Mouse (Mus musculus) limb, embryonic 15.5 days (tissue): ENCODE measurements around the gene Dab2. TPM values are rescaled to one million over a fixed set of nuclear protein-coding genes. Genes with fewer than 3 reads are reported as not detected.

Experiments
- ATAC-seq: fragments of 200-750 bp; cut with Nextera tagmentation; 2 replicates; pipeline ENCODE4 v1.8.0; 2017; ENCODE audit warnings: low read depth, moderate TSS enrichment; ENCODE audit not compliant: insufficient number of reproducible peaks, low FRiP score, low TSS enrichment
- H3K27ac ChIP-seq: fragments of 300-500 bp; sonication (generic); 2 replicates; pipeline ENCODE4 v1.5.1; 2015; ENCODE audit warnings: moderate library complexity, mild to moderate bottlenecking, inconsistent platforms
- H3K27me3 ChIP-seq: fragments of 300-500 bp; sonication (generic); 2 replicates; pipeline ENCODE4 v1.6.1; 2015; ENCODE audit warnings: inconsistent platforms
- H3K36me3 ChIP-seq: fragments of 300-500 bp; sonication (generic); 2 replicates; pipeline ENCODE4 v1.6.1; 2015; ENCODE audit warnings: inconsistent platforms
- H3K4me1 ChIP-seq: fragments of 300-500 bp; sonication (generic); 2 replicates; pipeline ENCODE4 v1.6.1; 2015; ENCODE audit warnings: inconsistent platforms
- H3K4me2 ChIP-seq: fragments of 300-500 bp; sonication (generic); 2 replicates; pipeline ENCODE4 v1.6.1; 2015; ENCODE audit warnings: mild to moderate bottlenecking, inconsistent platforms
- H3K4me3 ChIP-seq: fragments of 300-500 bp; sonication (generic); 2 replicates; pipeline ENCODE4 v1.5.1; 2015; ENCODE audit warnings: mild to moderate bottlenecking, inconsistent platforms
- H3K9ac ChIP-seq: fragments of 300-500 bp; sonication (generic); 2 replicates; pipeline ENCODE4 v1.6.1; 2015; ENCODE audit warnings: inconsistent platforms
- H3K9me3 ChIP-seq: fragments of 300-500 bp; sonication (generic); 2 replicates; pipeline ENCODE4 v1.6.1; 2016; ENCODE audit warnings: inconsistent platforms
- WGBS: fragments of 180-500 bp; shearing (Covaris S2); methylation state at CpG from one replicate; pipeline ENCODE4 v1.1.7; 2015; 5-methylcytosine and 5-hydroxymethylcytosine counted together
- polyA plus RNA-seq: library from polyadenylated mRNA; unstranded; fragments of >200 nt; fragmentation: Nextera tagmentation; extraction: Ambion mirVana; gene quantifications from 2 replicates; pipeline ENCODE4 v1.2.1, GENCODE M21; 2015

Gene Dab2
- polyA plus RNA-seq, 1 experiment from 2014 or later = 87.2 TPM

DNA sequence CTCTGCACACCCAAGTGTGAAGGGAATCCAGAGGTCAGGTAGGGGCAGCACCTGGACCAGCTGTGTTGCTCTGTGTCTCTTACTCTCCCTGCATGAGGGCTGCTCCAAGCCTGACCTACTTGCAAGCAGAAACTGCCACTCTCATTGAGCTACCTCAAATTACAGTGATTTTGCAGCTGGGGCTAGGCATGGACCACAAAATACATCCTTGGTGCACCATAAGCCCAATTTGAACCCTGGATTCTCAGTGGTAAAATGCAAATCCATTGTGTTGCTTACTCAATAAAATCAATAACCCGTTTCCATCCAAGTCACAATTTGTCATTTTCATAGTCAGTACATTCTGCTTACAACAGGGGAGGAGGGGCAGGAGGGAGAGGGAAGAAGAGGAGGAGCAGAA, 85.7 kb downstream of the Dab2 start:
- Histone ChIP-seq H3K36me3 (no peaks in the 10 kb centered on the region), H3K9me3 (no peaks in the 10 kb centered on the region), H3K27ac (no peak overlapping the region), H3K4me2 (no peak overlapping the region), H3K27me3 (no peaks in the 10 kb centered on the region), H3K4me3 (no peak overlapping the region), H3K4me1 (peaks cover 37% of the 10 kb centered on the region), H3K9ac (no peak overlapping the region)
- 16% methylated on average over 1 of the region's 1 CpGs for WGBS
- no peak for ATAC-seq

DNA sequence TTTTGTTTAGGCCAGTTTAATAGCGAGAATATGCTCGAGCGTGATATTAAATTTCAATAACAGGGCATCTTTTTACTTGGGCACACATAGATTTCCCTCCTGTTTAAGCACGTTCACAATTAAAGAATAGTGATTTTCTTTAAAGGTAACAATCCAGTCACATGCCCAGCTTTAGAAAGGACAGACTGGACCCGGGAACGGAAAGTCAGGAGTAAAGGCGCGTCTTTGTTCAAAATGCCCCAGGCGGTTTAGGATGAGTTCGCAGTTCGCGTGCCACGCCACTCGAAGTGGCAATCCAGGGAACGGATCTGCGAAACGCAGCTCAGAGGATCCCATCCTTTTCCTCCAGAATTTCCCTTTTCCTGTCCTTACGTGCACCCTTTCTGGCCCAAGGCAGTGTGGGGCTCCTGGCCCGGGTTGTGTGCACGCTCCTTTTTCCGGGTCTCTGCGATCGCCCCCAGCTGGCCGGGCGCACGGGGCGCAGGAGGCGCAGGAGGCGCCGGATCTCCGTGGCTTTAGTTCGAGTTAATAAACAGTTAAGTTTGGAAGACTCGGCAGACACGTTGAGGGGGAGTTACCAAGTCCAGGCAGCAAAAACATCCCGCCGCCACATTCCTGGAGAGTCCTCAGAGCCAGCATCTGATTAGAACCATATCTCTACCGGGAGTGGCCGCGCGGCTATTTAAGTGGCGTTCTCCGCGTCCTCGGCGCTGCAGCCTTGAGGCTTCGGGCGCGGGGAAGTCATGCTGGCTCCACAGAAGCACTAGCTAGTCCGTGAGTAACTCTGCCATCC, 86.8 kb downstream of the Dab2 start:
- H3K4me3 ChIP-seq = peak overlapping the region; percentile 56
- peak overlapping the region; percentile 67 for H3K4me2 ChIP-seq
- no peaks in the 10 kb centered on the region for H3K9me3 ChIP-seq
- no peaks in the 10 kb centered on the region for H3K27me3 ChIP-seq
- peak overlapping the region; percentile 85 for H3K27ac ChIP-seq
- 1% methylated on average over 49 of the region's 49 CpGs for WGBS
- peak overlapping the region; percentile 47 for H3K9ac ChIP-seq
- peak; percentile 88 for ATAC-seq
- H3K4me1 ChIP-seq = peaks cover 48% of the 10 kb centered on the region
- no peaks in the 10 kb centered on the region for H3K36me3 ChIP-seq

DNA sequence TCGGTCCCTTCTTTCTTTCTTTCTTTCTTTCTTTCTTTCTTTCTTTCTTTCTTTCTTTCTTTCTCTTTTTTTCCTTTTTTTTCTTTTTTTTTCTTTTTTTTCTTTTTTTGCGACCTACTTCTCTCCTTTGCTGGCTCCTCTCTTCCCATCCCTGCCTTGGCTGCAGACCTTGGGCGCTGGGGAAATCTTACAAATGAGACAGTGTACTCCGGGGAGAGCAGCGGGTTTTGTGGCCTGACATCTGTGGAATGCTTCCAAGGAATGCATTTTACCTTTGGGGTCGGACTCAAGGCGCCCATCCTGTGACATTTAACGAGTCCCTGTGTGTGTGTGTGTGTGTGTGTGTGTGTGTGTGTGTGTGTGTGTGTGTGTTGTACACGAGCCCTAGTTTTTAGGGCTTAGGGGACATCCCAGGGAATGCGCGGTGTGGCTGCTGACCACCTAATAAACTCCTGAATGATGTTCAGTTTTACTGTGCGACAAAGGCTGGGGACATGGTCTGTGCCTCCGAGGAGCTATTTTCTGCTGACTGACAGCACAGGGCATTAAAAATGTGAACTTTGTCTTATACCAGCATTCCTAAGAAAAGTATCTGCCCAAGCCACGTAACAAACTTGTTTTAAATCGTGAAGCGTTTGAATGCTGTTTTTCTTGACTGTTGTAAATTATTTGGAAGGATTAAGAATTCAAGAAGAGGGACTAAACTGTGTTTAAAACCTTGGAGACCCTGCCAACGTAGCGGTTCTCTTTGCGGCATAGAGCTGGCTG, 87.6 kb downstream of the Dab2 start:
- Histone ChIP-seq H3K27me3 (no peaks in the 10 kb centered on the region), H3K4me3 (peak overlapping the region; percentile 56), H3K4me1 (peaks cover 49% of the 10 kb centered on the region), H3K36me3 (no peaks in the 10 kb centered on the region), H3K4me2 (peak overlapping the region; percentile 67), H3K9ac (peak overlapping the region; percentile 47), H3K27ac (peak overlapping the region; percentile 85), H3K9me3 (no peaks in the 10 kb centered on the region)
- ATAC-seq = no peak
- WGBS = 1% methylated on average over 19 of the region's 19 CpGs

DNA sequence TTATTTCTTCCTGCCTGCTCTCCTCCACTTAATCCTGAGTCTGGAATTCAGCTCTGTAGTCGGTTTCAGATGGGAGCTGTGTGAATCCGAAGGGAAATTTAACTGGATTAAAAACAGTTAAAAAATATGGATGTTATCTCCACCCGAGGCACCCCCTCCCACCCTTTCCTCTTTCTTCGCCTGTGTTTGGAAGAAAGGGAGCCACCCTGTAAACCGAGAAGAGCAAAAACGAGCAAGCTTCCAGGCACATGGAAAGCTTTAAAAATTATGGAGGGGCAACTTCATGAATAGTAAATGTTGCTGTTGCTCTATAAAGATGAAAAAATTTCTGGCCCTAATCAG, 88.1 kb downstream of the Dab2 start:
- Histone ChIP-seq H3K9me3 (no peaks in the 10 kb centered on the region), H3K27ac (peak overlapping the region; percentile 85), H3K4me2 (peak overlapping the region; percentile 67), H3K4me3 (peak overlapping the region; percentile 56), H3K36me3 (0 out of 2 replicates have a peak, but pooled peaks cover under 1% of the 10 kb centered on the region), H3K4me1 (peaks cover 49% of the 10 kb centered on the region), H3K27me3 (no peaks in the 10 kb centered on the region), H3K9ac (peak overlapping the region; percentile 47; the same call in 1 of the 2 replicates)
- ATAC-seq = no peak
- WGBS = 5% methylated on average over 6 of the region's 6 CpGs

- 36% methylated on average over 3 of the region's 3 CpGs for WGBS
- no peak for ATAC-seq
- no peaks in the 10 kb centered on the region for H3K27me3 ChIP-seq
- H3K27ac ChIP-seq = peak overlapping the region; percentile 85
- H3K9me3 ChIP-seq = no peaks in the 10 kb centered on the region
- H3K9ac ChIP-seq = peak overlapping the region; percentile 47
- H3K36me3 ChIP-seq = 0 out of 2 replicates have a peak, but pooled peaks cover 5% of the 10 kb centered on the region
- H3K4me3 ChIP-seq = peak overlapping the region; percentile 56
- H3K4me1 ChIP-seq = peaks cover 49% of the 10 kb centered on the region
- peak overlapping the region; percentile 67 for H3K4me2 ChIP-seq
These were observed 88.6 kb downstream of the Dab2 start for GRCm38 (mm10) chr15:6388146-6388545.

DNA sequence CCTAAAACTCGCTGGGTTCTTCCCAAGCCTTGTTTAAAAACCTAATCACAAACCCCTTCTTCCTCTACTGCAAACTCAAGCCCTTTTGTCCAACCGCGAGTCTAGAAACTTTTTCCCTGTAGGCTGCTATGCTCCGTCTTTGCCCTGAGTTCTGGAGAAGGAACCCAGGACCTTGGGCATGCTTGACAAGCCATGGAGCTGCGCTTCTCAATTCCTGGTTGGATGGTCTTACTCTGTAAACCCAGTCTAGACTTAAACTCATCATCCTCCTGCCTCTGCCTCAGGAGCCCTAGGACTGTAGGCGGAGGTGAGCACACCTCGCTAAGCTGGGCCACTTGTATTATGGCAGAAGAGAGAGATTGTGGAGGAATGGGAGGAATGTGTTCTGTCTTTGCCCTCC, 89.0 kb downstream of the Dab2 start:
- 0 out of 2 replicates have a peak, but pooled peaks cover 9% of the 10 kb centered on the region for H3K36me3 ChIP-seq
- no peaks in the 10 kb centered on the region for H3K27me3 ChIP-seq
- 89% methylated on average over 7 of the region's 7 CpGs for WGBS
- H3K4me2 ChIP-seq = peak overlapping the region; percentile 67
- H3K27ac ChIP-seq = 0 out of 2 replicates have a peak overlapping the region, but pooled peaks have one; percentile 85
- H3K4me1 ChIP-seq = peaks cover 49% of the 10 kb centered on the region
- H3K9me3 ChIP-seq = no peaks in the 10 kb centered on the region
- no peak for ATAC-seq
- 0 out of 2 replicates have a peak overlapping the region, but pooled peaks have one; percentile 47 for H3K9ac ChIP-seq
- peak overlapping the region; percentile 56 for H3K4me3 ChIP-seq

GRCm38 (mm10) chr15:6390106-6390505, 90.5 kb downstream of the Dab2 start:
- Histone ChIP-seq H3K9ac (no peak overlapping the region), H3K27me3 (no peaks in the 10 kb centered on the region), H3K27ac (0 out of 2 replicates have a peak overlapping the region, but pooled peaks have one; percentile 38), H3K4me3 (no peak overlapping the region), H3K4me2 (peak overlapping the region; percentile 67; the same call in 1 of the 2 replicates), H3K9me3 (no peaks in the 10 kb centered on the region), H3K36me3 (0 out of 2 replicates have a peak, but pooled peaks cover 9% of the 10 kb centered on the region), H3K4me1 (peaks cover 42% of the 10 kb centered on the region)
- no peak for ATAC-seq
- 87% methylated on average over 4 of the region's 4 CpGs for WGBS

DNA sequence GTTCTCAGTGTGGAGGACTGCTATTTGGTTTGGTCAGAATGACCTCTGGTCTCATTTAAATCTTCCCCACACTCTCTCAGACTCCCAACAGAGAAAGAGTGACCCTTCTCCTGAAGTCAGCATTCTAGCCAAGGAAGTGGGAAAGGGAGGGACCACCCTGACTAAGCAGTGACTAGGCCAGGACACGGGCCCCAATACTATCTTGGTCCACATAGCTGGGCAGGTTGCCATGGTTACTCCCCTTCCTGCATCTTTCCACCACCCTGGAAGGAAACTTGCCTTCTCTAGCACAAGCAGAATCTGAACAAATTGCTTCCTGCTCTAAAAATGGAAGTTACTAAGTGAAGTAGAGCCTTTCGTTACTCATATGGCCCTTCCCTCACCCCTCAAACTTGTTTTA, 91.1 kb downstream of the Dab2 start:
- ATAC-seq = no peak
- H3K9ac ChIP-seq = no peak overlapping the region
- peak overlapping the region; percentile 17; the same call in 1 of the 2 replicates for H3K4me2 ChIP-seq
- 41% methylated on average over 2 of the region's 2 CpGs for WGBS
- H3K4me1 ChIP-seq = peaks cover 38% of the 10 kb centered on the region
- H3K9me3 ChIP-seq = no peaks in the 10 kb centered on the region
- H3K4me3 ChIP-seq = no peak overlapping the region
- no peaks in the 10 kb centered on the region for H3K27me3 ChIP-seq
- 0 out of 2 replicates have a peak overlapping the region, but pooled peaks have one; percentile 38 for H3K27ac ChIP-seq
- 0 out of 2 replicates have a peak, but pooled peaks cover 9% of the 10 kb centered on the region for H3K36me3 ChIP-seq

DNA sequence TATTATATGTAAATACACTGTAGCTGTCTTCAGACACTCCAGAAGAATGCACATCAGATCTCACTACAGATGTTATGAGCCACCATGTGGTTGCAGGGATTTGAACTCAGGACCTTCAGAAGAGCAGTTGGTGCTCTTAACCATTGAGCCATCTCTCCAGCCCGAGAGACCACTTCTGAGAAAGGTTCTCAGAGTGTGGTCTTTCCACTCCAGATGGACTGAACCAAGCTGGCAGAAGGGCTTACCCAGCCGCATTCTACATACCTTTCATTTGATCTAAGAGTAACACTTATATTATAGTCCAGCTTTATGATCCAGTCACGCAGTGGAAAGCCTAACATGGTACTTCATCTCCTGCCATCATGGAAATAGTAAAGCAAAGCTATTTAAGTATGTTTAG, 92.3 kb downstream of the Dab2 start:
- Histone ChIP-seq H3K4me2 (no peak overlapping the region), H3K4me1 (peaks cover 33% of the 10 kb centered on the region), H3K9ac (no peak overlapping the region), H3K9me3 (no peaks in the 10 kb centered on the region), H3K36me3 (peaks cover 19% of the 10 kb centered on the region; the same call in 1 of the 2 replicates), H3K4me3 (no peak overlapping the region), H3K27me3 (no peaks in the 10 kb centered on the region), H3K27ac (no peak overlapping the region)
- 78% methylated on average over 3 of the region's 3 CpGs for WGBS
- no peak for ATAC-seq

DNA sequence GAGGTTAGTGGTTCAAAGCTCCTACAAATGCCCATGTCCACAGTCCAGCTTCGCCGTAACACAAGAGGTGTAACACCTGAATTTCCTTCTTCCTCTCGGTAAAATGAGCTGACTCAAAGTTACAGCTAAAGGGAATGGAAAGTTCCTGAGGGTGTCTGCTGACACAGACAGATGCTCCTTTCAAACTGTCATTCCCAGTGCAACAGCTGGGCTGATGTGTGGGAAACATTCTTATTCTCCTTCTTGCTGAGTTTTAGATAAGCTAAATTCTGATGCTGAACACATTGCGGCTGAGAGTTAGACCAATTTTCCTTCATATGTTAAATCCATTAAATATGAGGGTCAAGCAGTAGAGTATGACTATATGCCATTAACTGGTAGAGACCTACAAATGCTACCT, 94.0 kb downstream of the Dab2 start:
- Histone ChIP-seq H3K4me1 (peaks cover 25% of the 10 kb centered on the region), H3K36me3 (peaks cover 24% of the 10 kb centered on the region; the same call in 1 of the 2 replicates), H3K27ac (no peak overlapping the region), H3K27me3 (no peaks in the 10 kb centered on the region), H3K9ac (no peak overlapping the region), H3K9me3 (no peaks in the 10 kb centered on the region), H3K4me2 (no peak overlapping the region), H3K4me3 (no peak overlapping the region)
- ATAC-seq = no peak
- WGBS = 90% methylated on average over 4 of the region's 4 CpGs

- WGBS = 89% methylated on average over 4 of the region's 4 CpGs
- no peak overlapping the region for H3K9ac ChIP-seq
- H3K4me1 ChIP-seq = no peaks in the 10 kb centered on the region
- no peak overlapping the region for H3K4me3 ChIP-seq
- peaks cover 18% of the 10 kb centered on the region; the same call in 1 of the 2 replicates for H3K36me3 ChIP-seq
- H3K27me3 ChIP-seq = no peaks in the 10 kb centered on the region
- no peak overlapping the region for H3K27ac ChIP-seq
- no peaks in the 10 kb centered on the region for H3K9me3 ChIP-seq
- H3K4me2 ChIP-seq = no peak overlapping the region
- ATAC-seq = no peak
These were observed 98.6 kb downstream of the Dab2 start for GRCm38 (mm10) chr15:6398211-6398610.

DNA sequence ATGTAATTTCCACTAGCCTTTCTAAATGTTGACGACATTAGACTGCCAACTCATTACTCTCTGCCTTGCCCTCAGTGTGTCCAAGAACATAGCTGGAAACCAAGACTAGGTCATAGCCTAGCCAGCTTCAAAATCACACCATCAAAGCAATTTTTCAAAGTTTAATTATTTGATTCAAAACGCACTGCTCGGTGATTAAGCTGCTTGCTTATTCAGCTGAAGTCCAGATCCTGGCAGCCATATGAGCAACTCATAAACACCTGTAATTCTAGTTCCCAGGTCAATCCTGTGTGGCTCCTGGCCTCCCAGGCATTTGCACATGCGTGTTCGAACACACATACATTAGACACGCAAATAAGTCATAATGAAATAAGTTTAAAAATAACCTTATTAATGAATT, 99.3 kb downstream of the Dab2 start:
- Histone ChIP-seq H3K4me3 (no peak overlapping the region), H3K9me3 (no peaks in the 10 kb centered on the region), H3K9ac (no peak overlapping the region), H3K4me2 (no peak overlapping the region), H3K27me3 (no peaks in the 10 kb centered on the region), H3K4me1 (0 out of 2 replicates have a peak, but pooled peaks cover under 1% of the 10 kb centered on the region), H3K36me3 (peaks cover 14% of the 10 kb centered on the region; the same call in 1 of the 2 replicates), H3K27ac (no peak overlapping the region)
- no peak for ATAC-seq
- WGBS = 55% methylated on average over 6 of the region's 6 CpGs
